Mouse (Mus musculus) stomach, embryonic 16.5 days (tissue): ENCODE results near the gene Kcnip1. TPM values are rescaled to one million over a fixed set of nuclear protein-coding genes. Genes with fewer than 3 reads are reported as not detected.

Experiments
- ATAC-seq: fragments of 200-750 bp; cut with Nextera tagmentation; 2 replicates; pipeline ENCODE4 v1.8.0; 2017; ENCODE audit warnings: moderate number of reproducible peaks, moderate TSS enrichment; ENCODE audit not compliant: insufficient read depth, low FRiP score
- H3K27ac ChIP-seq: fragments of 300-500 bp; sonication (generic); 2 replicates; pipeline ENCODE4 v1.5.1; 2014; ENCODE audit warnings: low read length
- H3K27me3 ChIP-seq: fragments of 300-500 bp; sonication (generic); 2 replicates; pipeline ENCODE4 v1.6.1; 2014; ENCODE audit warnings: low read length, control low read depth, mixed read lengths; ENCODE audit not compliant: control insufficient read depth, insufficient read depth
- H3K36me3 ChIP-seq: fragments of 300-500 bp; sonication (generic); 2 replicates; pipeline ENCODE4 v1.6.1; 2014; ENCODE audit warnings: low read length; ENCODE audit not compliant: control insufficient read depth, insufficient read depth
- H3K4me1 ChIP-seq: fragments of 300-500 bp; sonication (generic); 2 replicates; pipeline ENCODE4 v1.6.1; 2014; ENCODE audit warnings: low read length, control low read depth, mixed read lengths; ENCODE audit not compliant: control insufficient read depth, insufficient read depth
- H3K4me2 ChIP-seq: fragments of 300-500 bp; sonication (generic); 2 replicates; pipeline ENCODE4 v1.6.1; 2014; ENCODE audit warnings: low read depth, low read length, mixed read lengths
- H3K4me3 ChIP-seq: fragments of 300-500 bp; sonication (generic); replicated peaks from 2 replicates; pipeline ENCODE4 v1.5.1; 2014; ENCODE audit warnings: mild to moderate bottlenecking, low read length
- H3K9ac ChIP-seq: fragments of 300-500 bp; sonication (generic); 2 replicates; pipeline ENCODE4 v1.6.1; 2014; ENCODE audit warnings: low read length
- H3K9me3 ChIP-seq: fragments of 300-500 bp; sonication (generic); replicated peaks from 2 replicates; pipeline ENCODE4 v1.6.1; 2016; ENCODE audit warnings: low read length, control low read depth; ENCODE audit not compliant: control insufficient read depth
- WGBS: fragments of 180-500 bp; shearing (Covaris S2); extraction: QIAGEN DNeasy Blood & Tissue Kit; methylation state at CpG from one replicate; pipeline ENCODE4 v1.1.7; 2014; 5-methylcytosine and 5-hydroxymethylcytosine counted together
- polyA plus RNA-seq: library from polyadenylated mRNA; unstranded; fragments of >200 nt; fragmentation: Nextera tagmentation; extraction: Ambion mirVana; gene quantifications from 2 replicates; pipeline ENCODE4 v1.2.1, GENCODE M21; 2015

The Kcnip1 gene
- polyA plus RNA-seq, 1 experiment from 2014 or later = 10.7 TPM

DNA sequence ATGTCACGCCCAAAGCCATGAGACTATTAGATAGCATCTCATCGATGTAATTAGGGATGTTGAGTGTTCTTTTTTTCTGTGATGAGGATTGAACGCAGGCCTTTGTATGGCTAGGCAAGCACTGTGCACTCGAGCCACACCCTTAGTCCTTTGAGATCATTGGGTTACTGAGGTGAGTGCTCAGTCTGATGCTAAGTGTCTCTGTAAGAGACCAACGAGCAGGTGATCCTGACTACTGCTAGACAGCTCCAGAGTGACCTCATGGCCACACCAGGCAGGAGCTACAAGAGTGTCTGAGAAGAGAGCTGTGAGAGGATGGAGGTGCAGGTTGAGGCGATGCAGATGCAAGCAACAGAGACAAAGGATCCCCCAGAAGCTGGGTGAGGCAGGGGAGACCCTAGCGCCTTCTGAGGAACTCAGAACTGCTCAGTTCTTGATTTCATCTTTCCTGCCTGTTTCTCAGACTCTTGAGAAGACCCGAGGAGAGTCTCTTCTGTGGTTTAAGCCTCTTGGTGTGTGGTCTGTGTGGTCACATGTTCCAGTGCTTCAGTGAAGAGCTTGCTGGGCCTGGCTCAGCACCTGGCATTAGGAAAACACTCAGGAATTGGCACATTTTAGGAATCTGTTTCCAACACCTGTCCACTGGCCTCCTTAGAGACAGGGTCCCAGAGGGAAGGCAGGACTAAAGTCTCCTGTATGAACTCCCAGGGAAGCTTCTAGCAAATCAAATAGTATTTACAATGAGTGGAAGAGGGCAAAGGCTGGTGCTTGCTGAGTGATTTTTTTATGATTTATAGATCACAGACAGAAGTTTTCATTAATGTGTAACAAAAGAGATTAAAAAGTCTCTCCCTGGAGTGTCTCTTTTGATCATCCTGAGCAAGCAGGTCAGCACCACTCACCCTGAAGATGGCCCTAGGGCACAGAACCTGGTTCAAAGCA, 41.0 kb downstream of the Kcnip1 start:
- Histone ChIP-seq H3K4me2 (no peak overlapping the region), H3K27ac (no peak overlapping the region), H3K9ac (no peak overlapping the region), H3K9me3 (no peaks in the 10 kb centered on the region; the same call in 1 of the 2 replicates), H3K27me3 (no peaks in the 10 kb centered on the region), H3K36me3 (no peaks in the 10 kb centered on the region), H3K4me3 (no peak overlapping the region), H3K4me1 (no peaks in the 10 kb centered on the region)
- no peak for ATAC-seq
- WGBS = 68% methylated on average over 8 of the region's 8 CpGs

DNA sequence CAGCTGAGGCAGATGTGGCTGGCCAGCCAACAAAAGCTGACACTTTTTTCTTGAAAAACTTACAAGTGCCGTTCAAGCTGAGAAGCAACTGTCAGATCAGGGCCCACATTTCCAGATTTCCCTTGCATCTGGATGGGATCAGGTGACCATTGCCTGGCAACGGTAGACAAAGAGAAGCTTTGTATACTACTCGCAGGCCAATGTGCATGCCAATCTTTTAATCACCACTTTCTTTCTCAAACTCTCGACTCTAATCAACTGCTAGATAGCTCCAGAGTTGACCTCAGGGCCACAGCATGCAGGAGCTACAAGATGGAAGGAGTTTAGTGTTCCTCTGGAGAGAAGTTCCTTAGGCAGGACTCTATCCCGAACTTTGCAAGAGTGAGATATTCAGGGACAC, 41.8 kb downstream of the Kcnip1 start:
- Histone ChIP-seq H3K27ac (no peak overlapping the region), H3K27me3 (no peaks in the 10 kb centered on the region), H3K4me3 (no peak overlapping the region), H3K9me3 (no peaks in the 10 kb centered on the region; the same call in 1 of the 2 replicates), H3K4me2 (no peak overlapping the region), H3K9ac (no peak overlapping the region), H3K36me3 (no peaks in the 10 kb centered on the region), H3K4me1 (no peaks in the 10 kb centered on the region)
- 49% methylated on average over 5 of the region's 5 CpGs for WGBS
- no peak for ATAC-seq

- H3K4me2 ChIP-seq = no peak overlapping the region
- H3K27ac ChIP-seq = no peak overlapping the region
- no peaks in the 10 kb centered on the region for H3K36me3 ChIP-seq
- H3K9me3 ChIP-seq = no peaks in the 10 kb centered on the region; the same call in 1 of the 2 replicates
- no peak overlapping the region for H3K9ac ChIP-seq
- no peak overlapping the region for H3K4me3 ChIP-seq
- no peak for ATAC-seq
- 68% methylated on average over 4 of the region's 4 CpGs for WGBS
- no peaks in the 10 kb centered on the region for H3K27me3 ChIP-seq
- H3K4me1 ChIP-seq = no peaks in the 10 kb centered on the region
Measured at GRCm38 (mm10) chr11:33946501-33946900, 46.5 kb downstream of the Kcnip1 start.

GRCm38 (mm10) chr11:33944786-33945328, 48.1 kb downstream of the Kcnip1 start:
- no peaks in the 10 kb centered on the region for H3K4me1 ChIP-seq
- no peak for ATAC-seq

DNA sequence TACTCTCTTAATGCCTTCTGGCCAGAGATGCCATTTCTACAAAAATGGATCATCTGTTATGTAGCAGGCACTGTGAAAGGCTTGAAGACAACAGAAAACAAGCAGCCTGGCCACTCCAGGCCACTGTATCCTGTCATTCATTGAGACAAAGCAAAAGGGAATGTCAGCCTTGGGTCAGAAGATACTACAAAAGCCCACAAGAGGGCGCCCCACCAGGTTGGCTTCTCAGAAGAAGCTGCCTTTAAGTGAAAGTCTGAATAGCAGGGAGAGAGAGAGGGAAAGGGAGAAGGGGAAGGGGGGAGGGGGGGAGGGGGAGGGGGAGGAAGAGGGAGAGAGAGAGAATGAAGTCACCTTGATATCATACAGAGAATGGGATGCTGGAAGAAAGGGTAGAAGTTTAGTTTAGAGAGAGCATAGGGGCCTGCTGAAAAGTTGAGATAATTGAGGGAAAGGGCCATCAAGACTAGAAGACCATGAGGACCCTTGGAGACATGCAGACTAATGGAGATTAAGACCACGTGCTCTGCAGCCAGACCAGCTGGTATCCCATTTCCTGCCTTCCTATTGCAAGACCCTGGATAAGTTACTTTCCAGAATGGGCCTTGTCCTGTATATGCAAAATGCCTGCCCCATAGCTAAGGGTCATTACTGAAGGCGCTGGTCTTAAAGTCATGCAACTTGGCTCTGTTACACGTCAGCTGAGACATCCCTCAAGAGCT, 48.7 kb downstream of the Kcnip1 start:
- no peaks in the 10 kb centered on the region for H3K27me3 ChIP-seq
- 61% methylated on average over 4 of the region's 4 CpGs for whole genome bisulfite sequencing
- no peak overlapping the region for H3K9ac ChIP-seq
- no peak for ATAC-seq
- no peaks in the 10 kb centered on the region for H3K36me3 ChIP-seq
- H3K4me3 ChIP-seq = no peak overlapping the region
- no peak overlapping the region for H3K4me2 ChIP-seq
- H3K4me1 ChIP-seq = no peaks in the 10 kb centered on the region
- H3K9me3 ChIP-seq = no peaks in the 10 kb centered on the region
- H3K27ac ChIP-seq = no peak overlapping the region

More at GRCm38 (mm10) chr11:33944786-33945328, 48.1 kb downstream of the Kcnip1 start:
- Histone ChIP-seq H3K36me3 (no peaks in the 10 kb centered on the region), H3K9me3 (no peaks in the 10 kb centered on the region), H3K9ac (no peak overlapping the region), H3K4me3 (no peak overlapping the region), H3K4me2 (no peak overlapping the region), H3K27me3 (no peaks in the 10 kb centered on the region), H3K27ac (no peak overlapping the region)
- 83% methylated on average over 9 of the region's 9 CpGs for WGBS

GRCm38 (mm10) chr11:33943565-33943964, 49.4 kb downstream of the Kcnip1 start:
- Histone ChIP-seq H3K9me3 (no peaks in the 10 kb centered on the region), H3K9ac (no peak overlapping the region), H3K27ac (no peak overlapping the region), H3K4me3 (no peak overlapping the region), H3K36me3 (no peaks in the 10 kb centered on the region), H3K4me2 (no peak overlapping the region), H3K4me1 (no peaks in the 10 kb centered on the region), H3K27me3 (no peaks in the 10 kb centered on the region)
- no peak for ATAC-seq
- 77% methylated on average over 1 of the region's 1 CpGs for WGBS

DNA sequence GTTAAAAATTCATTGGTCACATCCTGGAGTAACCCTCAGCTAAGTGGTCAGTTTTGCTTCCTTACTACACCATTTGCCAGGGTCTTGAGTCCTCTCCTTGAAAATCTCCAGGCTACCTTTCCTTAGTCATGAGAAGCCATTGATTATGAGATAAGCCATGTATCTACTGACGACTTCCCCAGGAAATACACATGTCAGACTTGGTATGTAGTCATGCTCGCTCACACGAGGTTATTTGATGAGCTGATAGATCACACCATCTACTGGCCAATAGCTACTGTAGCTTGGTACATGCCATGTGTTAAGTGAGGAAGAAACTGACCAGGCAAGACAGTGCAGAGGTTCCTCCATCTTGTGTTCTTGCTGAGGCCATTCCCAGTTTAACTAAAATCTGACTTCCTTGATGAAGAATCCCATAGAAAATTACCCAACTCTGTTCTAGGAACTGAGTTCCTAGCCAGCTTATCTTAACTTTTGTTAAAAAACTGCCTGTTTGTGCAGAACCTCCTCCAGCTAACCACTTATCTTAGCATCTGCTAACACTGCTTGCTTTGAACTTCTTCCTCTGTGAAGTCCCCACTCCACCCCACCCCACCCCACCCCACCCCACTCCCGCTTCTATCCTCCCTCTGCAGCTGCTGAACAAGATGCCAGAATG, 53.4 kb downstream of the Kcnip1 start:
- no peak overlapping the region for H3K4me2 ChIP-seq
- H3K4me3 ChIP-seq = no peak overlapping the region
- ATAC-seq = no peak

GRCm38 (mm10) chr11:33938561-33939274, 54.2 kb downstream of the Kcnip1 start:
- no peak overlapping the region for H3K4me2 ChIP-seq
- ATAC-seq = no peak
- no peaks in the 10 kb centered on the region for H3K4me1 ChIP-seq
- no peaks in the 10 kb centered on the region for H3K9me3 ChIP-seq
- H3K9ac ChIP-seq = no peak overlapping the region
- no peaks in the 10 kb centered on the region for H3K36me3 ChIP-seq
- H3K27me3 ChIP-seq = no peaks in the 10 kb centered on the region
- H3K4me3 ChIP-seq = no peak overlapping the region
- H3K27ac ChIP-seq = no peak overlapping the region
- 54% methylated on average over 7 of the region's 7 CpGs for WGBS

More for the DNA sequence above, 53.4 kb downstream of the Kcnip1 start:
- Histone ChIP-seq H3K9ac (no peak overlapping the region), H3K9me3 (no peaks in the 10 kb centered on the region), H3K4me1 (no peaks in the 10 kb centered on the region), H3K27me3 (no peaks in the 10 kb centered on the region), H3K27ac (no peak overlapping the region), H3K36me3 (no peaks in the 10 kb centered on the region)
- WGBS = 66% methylated on average over 4 of the region's 4 CpGs
